Mouse (Mus musculus) thymus, adult 18-20 months (tissue): ENCODE data around the gene Tifa.

Source experiments
- DNase-seq, 2 experiments: peaks; one replicate each; pipeline ENCODE4 v3.0.0; 2022; ENCODE audit warnings: mixed read lengths in 2 of 2

Tifa gene

GRCm38 (mm10) chr3:127788919-127789318 lies 686 bp upstream of the Tifa start:
- no peak for DNase-seq

GRCm38 (mm10) chr3:127790234-127791055 lies 840 bp downstream of the Tifa start:
- DNase-seq: peak; percentile 9 to 15

- no peak for DNase-seq
Measured at GRCm38 (mm10) chr3:127791056-127791483, 1.5 kb downstream of the Tifa start.

DNA sequence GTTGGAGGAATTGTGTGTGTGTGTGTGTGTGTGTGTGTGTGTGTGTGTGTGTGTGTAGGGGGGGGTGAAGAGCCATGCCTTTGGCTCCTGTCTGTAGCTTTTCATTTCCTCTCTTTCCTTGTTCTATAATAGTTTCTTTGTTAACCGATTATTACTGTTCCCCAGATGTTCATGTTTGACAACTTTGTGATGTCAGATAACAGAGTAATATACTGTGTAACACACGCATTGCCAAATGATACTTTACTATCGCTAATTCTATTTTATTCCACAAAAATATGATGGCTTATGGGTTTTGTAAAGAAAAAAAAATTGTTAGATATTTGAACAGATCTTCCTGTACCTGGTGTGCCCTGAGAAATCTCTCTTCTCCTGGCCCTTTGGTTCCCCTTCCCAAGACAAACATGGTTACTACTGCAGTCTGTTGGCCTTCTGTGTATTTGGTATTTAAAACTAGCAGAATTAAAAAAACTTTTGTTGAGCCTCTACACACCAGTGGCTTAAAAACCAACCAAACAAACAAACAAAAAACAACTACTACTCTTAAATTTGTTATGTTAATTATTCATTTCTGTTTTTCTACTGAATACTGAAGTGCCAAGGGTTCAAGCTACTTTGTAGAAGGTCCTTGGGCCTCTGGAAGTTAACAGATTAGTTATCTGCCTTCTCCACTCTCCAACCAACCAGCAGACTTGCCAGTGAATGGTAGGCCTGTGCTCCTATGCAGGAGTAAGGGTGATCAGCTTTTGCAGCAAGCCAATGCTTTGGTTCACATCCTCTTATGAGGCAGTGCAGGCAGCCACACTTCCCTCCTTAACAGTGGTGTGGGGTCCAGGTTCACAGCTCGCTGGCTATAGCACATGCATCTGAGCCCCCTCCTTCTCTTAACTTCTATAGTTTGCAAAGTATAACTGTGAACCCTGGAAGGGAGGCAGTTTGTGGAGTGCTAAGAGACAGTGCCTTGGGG lies 2.3 kb downstream of the Tifa start:
- DNase-seq: no peak

- no peak for DNase-seq
Measured at GRCm38 (mm10) chr3:127793022-127793421, 3.4 kb downstream of the Tifa start.

- no peak for DNase-seq
Measured at GRCm38 (mm10) chr3:127795762-127796161, 6.2 kb downstream of the Tifa start.

- DNase-seq: no peak
Measured at GRCm38 (mm10) chr3:127796271-127796670, 6.7 kb downstream of the Tifa start.

DNA sequence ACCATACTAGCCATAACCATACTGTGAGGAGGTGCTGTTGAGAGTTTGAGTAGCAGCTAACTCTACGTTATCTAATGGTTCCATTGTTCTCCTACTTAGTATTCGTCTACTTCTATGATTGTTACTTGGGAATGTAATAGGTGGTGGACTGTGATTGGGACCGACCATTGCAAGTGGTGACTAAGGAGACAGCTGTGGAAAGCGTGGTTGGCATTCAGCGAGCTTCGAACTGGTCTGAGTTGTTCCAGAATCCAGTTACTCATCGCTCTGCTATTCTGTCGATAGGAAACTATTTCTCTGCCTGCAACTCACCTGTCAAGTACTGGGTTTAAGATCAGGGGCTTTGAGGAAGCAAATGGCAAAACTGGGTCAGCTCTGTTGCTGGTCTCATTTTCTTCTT lies 11.6 kb downstream of the Tifa start:
- no peak for DNase-seq

DNA sequence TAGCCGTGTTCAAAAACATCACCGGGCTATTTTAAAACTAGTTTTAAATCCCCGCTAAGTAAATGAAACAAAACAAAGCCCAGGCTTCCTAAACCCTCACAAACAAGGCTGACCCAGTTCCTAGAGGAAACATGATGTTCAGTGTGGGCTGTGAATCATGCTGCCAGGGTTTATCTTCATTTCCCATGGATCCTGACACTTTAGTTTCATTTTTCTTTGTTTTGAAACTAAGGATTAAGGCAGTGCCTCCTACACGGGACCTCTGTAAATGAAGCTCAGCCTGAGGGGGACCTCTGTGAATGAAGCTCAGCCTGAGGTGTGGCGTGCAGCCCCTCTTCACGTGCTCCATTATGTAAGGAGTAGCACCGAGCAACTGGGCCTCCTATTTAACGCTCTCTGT lies 13.2 kb downstream of the Tifa start:
- DNase-seq: no peak

- no peak for DNase-seq
Measured at GRCm38 (mm10) chr3:127804439-127804838, 14.8 kb downstream of the Tifa start.

DNA sequence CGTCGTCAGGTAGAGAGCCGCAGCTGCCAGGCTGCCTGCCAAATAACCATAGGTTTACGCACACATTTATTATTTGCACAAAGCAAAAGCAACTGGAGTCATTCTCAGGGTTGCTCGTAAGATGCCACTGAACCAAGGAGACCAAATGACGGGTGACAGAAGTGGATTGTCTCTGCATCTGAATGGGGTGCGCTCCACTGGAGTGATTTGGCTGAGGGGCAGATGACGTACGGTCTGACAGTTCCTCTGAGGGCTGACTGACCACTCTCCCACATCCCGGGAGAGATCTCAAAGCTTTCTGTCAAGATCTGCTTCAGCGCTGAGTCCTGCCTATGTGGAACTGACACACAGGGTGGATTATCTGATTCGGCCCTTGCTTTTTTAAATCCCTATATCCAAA lies 15.5 kb downstream of the Tifa start:
- no peak for DNase-seq

- no peak for DNase-seq
Measured at GRCm38 (mm10) chr3:127805991-127806390, 16.4 kb downstream of the Tifa start.

DNA sequence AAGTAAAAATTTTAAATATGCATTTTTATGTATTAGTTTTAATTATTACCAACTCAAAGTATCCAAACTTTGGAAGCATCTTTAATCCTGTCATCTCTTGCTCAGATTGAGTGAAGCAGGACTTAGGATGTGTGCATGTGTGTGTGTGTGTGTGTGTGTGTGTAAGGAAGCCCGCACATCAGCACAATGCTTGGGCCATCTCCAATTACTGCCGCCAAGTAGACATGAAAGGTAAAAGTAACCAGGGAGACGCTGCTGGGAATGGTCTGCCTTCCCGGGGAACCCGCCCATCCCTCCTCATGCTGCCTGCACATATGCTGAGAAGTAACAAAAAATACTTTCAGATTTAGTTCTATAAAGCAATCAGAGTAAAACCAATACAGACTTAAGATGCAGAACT lies 18.2 kb downstream of the Tifa start:
- DNase-seq: no peak

- DNase-seq: no peak
Measured at GRCm38 (mm10) chr3:127809103-127809502, 19.5 kb downstream of the Tifa start.

DNA sequence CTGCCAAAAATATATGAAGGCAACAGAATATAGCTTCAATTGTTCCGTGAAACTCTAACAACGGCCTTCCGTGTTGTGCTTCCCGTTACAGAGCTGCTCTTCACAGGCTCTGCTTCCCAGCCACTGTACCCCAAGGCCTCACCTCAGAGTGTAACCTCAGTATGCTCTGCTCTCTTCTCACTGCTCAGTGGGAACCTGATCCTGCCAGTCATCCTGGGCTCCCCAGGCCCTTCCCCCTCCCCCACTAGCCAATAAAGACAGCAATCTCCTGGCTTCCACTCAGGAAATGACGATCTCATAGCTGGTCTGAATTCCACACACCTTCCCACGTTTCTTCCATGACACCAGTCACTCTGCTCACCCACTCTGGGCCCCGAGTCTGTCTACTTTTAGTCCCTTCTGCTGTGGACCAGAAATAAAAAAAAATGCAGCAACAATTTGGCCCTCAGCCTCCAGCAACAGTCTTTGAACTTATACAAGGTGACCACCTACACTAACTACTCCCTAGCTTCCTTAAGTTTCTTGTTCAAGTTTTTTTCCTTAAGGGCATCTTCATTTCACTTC lies 27.6 kb downstream of the Tifa start:
- DNase-seq: no peak

- DNase-seq: no peak
Measured at GRCm38 (mm10) chr3:127818694-127819663, 29.4 kb downstream of the Tifa start.

GRCm38 (mm10) chr3:127820400-127820799 lies 30.8 kb downstream of the Tifa start:
- no peak for DNase-seq

DNA sequence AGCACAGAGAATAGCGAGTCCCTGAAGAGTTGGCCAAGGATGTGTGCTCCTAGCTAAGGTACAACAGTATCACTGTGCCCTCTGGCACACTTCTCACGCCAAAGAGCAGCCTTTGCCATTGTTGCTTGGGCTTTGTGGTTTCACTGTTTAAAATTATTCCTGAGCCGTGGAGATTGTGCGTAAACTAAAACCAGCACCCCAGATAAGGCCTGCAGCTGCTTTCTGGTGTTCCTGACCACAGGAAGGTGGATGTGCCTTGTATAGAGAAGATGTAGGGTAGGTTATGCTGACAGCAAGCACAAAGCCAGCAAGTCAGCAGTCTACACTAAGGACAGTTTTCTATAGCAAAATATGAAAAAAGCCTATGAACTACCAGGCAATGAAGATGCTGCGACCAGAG lies 31.6 kb downstream of the Tifa start:
- DNase-seq: no peak

- DNase-seq: peak in 1 of 2 experiments; percentile 38
Measured at GRCm38 (mm10) chr3:127823886-127824863, 34.6 kb downstream of the Tifa start.

GRCm38 (mm10) chr3:127826503-127826902 lies 36.9 kb downstream of the Tifa start:
- no peak for DNase-seq

- DNase-seq: no peak
Measured at GRCm38 (mm10) chr3:127827123-127827522, 37.5 kb downstream of the Tifa start.
